Mouse (Mus musculus): Measurements from ENCODE around the gene Map2k2.

Gene Map2k2

DNA sequence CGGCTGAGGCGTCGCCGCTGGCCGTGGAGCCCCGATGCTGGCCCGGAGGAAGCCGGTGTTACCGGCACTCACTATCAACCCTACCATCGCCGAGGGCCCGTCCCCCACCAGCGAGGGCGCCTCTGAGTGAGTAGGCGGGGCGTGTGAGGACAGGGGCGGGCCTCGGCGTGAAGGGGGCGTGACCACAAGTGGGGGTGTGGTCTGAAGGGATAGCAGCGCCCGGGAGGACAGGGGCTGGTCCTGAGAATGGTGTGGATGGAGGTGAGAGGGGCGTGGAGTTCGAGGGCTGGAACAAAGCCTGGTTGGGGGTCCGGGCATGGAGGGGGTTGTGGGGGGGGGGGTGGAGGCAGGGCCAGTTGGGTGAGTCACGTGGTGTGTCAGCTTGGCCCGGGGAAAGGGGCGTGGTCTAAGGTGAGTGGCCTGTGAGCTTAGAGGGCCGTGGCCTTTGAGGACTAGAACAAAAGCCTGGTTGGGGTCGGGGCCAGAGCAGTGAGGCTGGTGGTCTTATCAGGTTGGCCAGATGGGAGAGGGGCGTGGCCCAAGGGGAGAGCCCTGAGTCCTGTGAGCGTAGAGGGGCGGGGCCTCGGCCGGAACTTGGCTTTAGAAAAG, 502 bp downstream of the Map2k2 start:
- peak; percentile 90 to 91 for DNase-seq (ENCODE audit: low spot score in 2 of 2)

DNA sequence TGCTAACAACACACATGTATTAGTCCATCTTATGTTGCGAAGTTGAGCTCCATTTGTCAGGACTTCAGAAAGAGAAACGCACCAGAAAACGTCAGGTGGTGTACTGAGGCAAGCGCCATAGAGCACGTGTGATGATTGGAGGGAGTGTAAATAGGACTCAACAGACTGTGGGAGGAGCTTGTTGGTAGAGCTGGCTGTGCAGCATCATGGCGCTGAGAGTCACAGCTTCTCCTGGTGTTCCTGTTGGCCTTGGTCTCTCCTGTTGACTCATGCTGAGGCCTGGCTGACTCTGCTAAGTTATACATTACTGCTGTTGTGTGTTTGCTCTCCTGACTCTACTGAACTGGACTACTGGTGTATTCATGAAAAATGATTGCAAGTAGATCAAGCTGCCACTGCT, 7.2 kb downstream of the Map2k2 start:
- no peak for DNase-seq (ENCODE audit: low spot score in 2 of 2)

DNA sequence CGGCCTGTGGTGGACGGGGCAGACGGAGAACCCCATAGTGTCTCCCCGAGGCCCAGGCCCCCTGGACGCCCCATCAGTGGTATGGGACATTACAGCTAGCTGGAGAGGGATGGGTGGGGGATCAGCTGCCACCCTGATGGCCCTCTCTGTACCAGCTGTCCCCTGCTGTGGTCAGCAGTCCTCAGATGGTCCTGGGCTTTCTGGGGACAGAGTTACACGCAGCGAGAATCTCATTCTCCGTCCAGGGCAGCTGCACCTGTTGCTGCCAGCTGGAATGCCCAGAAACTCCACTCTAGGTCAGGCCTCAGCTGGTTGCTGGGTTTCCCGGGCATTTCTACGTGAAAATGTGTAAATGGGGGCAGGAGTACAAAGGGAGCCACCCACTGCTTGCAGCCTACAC, 13.9 kb downstream of the Map2k2 start:
- DNase-seq (ENCODE audit: low spot score in 2 of 2): no peak

DNA sequence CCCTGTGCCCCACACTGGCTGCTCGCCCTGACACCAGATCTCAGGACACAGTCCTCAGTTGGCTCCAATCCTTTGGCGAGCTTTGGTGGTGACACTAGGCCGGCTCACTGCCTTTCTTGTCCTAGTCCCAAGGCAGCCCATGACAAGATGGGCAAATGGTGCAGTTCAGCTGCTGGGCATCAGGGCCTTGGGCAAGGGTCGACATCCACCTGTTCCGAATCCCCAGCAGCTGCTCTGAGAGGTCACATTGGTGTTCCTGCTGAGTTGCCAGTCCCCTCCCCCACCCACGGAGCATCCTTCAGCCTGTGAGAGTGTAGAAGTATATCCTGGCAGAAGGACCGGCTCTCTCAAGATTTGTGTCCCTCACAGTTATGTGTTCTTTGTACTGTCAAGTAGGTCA, 14.9 kb downstream of the Map2k2 start:
- DNase-seq (ENCODE audit: low spot score in 2 of 2): no peak

DNA sequence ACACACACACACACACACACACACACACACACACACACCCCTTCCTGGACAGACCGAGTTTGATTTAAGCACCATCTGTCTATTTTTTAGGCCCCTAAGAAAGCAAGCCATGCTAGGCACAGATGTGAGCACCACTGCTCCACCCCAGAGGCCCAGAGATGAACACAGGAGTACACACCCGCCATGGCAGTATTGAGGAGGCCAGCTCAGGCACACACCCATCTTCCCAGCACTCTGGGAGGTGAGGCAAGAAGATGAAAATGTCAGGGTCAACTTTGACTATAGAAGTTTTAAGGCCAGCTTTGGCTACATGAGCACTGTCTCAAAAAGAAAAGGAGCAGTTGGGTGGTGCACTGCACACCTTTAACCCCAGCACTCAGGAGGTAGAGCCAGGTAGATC, 17.2 kb downstream of the Map2k2 start:
- no peak for DNase-seq (ENCODE audit: low spot score in 2 of 2)

DNA sequence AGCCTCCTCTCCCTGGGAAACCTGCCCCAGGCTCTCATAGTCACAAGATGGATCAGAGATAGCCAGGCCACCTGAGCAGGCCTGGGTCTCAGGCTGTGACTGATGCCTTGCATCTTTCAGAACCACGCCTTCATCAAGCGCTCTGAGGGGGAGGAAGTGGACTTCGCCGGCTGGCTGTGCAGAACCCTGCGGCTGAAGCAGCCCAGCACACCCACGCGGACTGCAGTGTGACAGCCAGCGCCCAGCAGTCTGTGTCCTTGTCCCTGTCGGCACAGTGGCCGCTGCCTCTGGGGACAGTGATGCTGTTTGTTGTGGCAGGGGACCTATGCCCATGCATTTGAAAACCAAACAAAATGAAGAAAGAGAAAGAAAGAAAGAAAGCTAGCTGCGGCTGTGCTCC, 17.8 kb downstream of the Map2k2 start:
- no peak for DNase-seq (ENCODE audit: low spot score in 2 of 2)

DNA sequence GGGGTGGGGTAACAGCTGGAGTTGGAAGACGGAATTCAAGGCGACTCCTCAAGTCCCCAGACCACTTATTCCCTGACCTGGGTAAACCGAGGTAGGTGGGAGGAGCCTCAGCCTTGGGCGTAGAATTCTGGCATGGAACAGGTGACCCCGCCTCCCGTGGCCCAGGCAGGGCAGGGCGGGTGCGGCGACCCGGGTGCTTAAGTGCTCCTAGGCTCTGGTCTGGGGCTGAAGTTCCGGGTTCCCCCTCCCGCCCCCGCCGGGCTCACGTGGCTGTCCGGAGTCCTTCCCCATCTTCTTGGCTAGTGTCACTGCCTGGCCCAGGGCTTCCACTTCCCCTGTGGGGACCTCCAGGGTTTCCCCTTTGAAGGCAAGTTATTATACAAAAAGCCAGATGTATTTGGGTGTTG, 28.5 kb downstream of the Map2k2 start:
- peak; percentile 67 to 72 for DNase-seq (ENCODE audit: low spot score in 2 of 2)

DNA sequence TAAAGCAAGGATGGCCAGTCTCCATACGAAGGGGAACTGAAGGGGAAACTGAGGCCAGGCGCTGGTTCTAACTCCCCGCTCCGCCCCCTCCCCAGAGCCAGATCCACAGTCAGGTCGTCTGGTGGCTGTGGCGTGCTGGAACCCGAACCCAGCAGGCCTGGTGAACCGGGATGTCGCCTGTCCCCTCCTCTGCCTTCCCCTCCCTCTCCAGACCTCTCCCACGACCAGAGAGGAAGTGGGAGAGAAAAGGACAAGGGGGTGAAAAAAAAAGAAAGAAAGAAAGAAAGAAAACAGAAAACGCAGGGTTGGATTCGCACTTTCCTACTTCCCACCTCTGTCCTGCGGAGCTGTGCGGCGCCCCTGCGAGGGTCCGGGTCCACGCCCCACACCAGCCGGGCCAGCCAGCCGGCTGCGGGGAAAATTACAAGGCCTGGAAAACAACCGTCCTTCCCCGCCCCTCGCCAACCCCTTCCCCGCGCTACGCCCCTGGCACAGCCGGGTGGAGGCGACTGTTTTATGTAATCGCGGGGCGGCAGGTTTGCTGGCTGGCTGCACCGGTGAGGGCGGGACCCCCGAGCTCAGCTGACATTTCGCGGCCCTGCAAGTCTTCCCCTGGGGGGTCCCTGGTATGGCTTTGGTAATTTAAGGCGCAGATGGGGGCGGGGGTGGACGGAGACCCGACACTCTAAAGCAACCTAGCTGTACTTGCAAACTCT, 29.4 kb downstream of the Map2k2 start, which contains the start of gene Zbtb7a:
Gene Zbtb7a, plus strand, starts transcription at position 255 of the 716 bp plus-strand sequence.
- peak in 1 of 2 experiments; percentile 64 for DNase-seq (ENCODE audit: low spot score in 2 of 2)

DNA sequence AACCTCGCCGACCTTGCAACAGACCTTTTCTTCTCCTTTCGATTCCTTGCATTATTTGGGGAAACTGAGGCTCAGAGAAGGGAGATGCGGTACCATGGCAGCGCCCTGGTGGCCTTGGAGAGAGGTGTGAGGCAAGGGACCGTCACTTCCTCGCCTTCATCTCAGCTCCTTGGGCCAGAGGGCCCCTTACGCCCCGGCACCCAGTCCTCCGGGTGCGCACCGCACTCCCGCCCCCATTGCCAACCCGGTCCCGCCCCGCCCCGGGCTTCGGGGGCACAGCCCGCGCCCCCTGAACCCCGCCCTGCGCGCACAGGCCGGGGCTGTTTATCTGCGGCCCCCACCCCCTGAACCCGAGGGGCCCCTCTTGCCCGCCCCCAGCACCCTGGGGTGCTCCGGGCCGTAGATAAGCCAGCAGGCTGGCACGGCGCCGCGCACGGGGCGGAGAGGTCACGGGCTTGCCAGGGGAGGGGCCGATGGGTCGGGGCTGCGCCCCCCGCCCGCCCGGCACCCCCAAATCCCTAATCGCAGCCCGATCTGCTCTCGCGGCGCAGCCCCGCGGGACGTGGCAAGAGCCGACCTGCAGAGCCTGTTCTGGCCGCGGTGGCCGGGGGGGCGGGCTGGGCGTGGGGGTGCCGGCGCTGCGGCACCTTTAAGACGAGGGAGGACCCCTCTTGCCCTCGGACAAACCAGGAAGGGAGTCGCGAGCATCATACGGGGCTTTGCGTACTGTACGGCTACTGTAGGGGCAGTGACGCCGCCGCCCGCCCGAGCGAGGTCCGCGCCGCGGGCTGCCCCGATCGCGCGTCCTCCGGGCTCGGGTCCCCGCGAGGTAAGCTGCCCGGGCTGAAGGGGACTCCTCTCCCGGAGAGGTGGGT, 30.4 kb downstream of the Map2k2 start:
- peak; percentile 83 to 86 for DNase-seq (ENCODE audit: low spot score in 2 of 2)

DNA sequence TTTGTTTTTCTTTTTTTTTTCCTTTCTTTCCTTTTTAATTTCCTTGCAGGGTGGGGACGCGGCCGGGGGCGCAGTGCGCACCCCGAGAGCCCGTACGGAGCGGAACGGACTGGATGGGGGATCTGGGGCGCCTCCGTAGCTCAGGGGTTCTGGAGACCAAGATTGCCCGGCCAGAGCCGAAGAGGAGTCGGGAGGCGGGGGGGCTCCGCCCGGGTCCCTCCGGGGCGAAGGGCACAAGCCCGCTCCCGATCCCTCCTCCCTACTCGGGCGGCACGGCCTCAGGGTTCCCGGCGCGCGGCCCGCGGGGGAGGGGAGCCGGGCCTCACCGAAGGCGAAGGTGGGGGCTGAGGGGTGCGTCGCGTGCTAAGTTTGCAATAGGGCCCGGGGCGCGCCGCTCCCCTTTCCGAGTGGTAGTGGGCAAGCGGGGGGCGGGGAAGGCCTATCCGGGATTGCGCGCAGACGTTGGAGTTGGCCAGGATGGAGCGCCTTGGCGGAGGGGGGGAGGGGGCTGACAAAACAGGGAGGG, 31.1 kb downstream of the Map2k2 start:
- DNase-seq (ENCODE audit: low spot score in 2 of 2): no peak

DNA sequence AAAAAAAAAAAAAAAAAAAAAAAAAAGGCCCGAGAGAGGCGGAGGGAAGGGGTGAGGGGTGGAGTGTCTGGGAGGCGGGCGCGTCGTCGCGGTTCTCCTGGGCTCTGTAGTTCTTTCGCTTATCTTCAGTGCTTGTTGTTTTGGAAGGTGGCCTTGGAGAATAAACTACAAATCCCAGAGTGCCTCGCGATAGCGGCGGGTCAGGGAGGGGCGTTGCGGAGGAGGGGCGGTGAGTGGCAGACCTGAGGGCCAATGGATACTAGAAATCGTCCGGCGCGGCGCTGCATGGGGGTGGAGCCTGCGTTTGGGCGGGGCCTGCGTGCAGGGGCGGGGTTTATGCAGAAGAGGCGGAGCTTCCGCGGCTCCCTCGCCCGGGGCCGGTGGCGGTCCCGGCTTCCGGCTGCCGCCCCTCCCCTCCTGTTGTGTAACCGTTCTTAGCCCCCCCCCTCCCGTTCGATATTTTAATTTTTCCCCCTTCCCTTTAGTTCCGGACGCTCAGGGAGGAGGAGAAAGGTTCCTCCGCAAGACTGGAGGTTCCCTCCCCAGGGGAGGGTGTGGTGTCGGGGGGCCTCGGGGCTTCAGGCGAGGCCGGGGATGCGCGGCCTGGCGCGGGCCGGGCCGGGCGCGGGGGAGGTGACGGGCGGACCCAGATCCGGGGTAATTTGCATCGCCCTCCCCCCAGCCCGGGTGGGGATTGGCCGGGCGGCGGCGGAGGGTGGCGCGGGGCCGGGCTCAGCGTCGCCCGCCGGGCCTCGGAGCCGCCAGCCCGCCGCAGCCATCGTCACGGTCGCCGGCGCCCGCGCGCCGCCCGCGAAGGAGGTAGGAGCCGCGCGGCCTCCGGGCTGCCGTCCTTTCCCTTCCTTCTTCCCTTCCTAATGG, 31.8 kb downstream of the Map2k2 start:
- peak; percentile 99 to 100 for DNase-seq (ENCODE audit: low spot score in 2 of 2)

DNA sequence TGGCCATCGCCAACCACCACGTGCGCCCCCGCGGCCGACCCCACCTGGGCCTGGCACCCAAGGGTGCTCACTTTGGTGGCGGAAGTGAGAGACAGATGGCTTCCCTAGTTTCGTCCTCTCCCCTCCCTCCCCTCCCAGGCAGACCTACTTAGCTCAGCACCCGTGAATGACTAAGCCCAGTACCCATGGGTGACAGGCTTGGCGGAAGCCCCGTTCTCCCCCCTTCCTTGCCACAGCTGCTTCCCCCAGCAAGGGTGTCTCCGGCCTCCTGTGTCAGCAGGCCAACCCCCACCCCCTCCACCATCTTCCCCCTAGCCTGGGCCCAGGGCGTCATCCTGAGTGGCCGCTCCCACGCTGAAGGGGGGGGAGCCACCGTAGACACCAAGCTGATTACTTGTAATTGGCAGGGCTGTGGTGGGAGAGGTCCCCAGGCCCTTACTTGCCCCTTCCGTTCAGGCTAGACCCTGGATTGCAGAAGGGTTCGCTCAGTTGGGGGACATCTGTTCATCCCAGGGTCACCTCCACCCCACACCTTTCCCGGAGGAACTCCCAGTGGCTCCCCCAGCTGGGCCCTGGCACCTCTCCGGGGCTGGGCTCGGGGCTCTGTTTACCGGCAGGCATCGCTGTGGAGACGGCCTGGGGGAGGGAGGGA, 32.5 kb downstream of the Map2k2 start:
- DNase-seq (ENCODE audit: low spot score in 2 of 2): peak; percentile 54 to 74

DNA sequence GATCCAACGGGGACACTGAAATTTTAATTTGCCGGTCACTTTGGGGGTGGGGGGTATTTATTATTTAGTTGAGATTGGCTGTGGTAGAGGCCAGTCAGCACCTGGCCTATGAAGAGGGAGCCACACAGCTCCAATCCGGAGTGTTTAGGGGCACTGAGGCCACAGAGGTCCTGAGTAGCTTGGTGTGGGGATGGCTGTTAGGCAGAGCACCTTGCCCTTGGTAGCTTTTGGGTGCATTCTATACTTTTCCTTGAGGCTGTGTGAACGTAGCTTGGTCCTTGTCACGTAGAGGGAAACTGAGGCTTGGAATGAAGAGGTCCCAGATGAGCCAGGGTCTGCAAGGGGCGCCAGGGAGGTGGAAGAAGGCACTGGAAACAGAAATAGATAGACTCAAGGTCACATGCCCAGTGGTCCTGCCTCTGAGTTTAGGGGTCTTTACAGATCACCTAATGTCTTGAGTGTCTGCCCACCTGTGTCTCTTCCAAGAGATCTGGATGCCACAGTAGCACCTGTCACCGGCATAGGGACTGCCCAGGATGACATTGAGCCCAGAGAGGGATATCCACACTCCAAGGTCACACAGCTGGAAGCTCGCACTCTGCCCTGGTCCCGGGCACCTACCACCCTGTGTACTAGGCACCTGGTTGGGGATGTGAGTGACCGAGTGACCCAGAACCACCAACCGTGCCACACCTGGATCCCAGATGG, 33.3 kb downstream of the Map2k2 start:
- DNase-seq (ENCODE audit: low spot score in 2 of 2): no peak

DNA sequence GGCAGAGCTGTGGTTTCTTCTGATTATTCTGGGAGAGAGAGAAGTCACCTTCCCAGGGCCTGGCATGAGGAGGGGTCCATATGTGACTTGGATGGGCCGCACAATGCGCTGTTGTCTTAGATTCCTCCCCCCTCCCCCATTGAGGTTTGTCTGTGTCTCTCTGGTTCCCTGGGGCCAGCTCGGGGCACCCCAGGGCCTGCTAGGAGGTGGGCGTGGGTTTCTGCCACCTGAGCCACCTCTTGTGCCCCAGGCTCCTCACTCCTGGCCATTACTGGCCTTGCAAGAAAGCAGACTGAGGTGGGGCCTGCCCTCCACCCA, 33.8 kb downstream of the Map2k2 start:
- no peak for DNase-seq (ENCODE audit: low spot score in 2 of 2)

DNA sequence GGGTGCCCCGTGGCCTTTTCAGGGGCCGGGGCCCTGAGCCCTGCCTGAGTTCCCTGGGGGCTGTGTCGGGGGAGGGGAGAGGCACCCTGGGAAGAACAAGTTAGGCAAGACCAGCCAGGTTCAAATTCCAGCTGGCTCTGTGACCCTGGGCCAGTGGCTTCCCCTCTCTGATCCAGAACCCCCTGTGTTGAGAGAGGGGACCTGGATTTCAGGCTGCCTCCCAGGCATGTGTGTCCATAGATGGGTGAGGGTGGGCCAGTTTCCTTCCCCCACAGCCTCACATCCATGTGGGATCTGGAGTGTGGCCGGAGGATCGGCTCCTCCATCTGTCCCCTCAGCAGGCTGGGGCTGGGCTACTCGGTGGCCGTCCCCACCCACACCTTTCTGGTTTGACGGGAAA, 34.3 kb downstream of the Map2k2 start:
- DNase-seq (ENCODE audit: low spot score in 2 of 2): no peak

DNA sequence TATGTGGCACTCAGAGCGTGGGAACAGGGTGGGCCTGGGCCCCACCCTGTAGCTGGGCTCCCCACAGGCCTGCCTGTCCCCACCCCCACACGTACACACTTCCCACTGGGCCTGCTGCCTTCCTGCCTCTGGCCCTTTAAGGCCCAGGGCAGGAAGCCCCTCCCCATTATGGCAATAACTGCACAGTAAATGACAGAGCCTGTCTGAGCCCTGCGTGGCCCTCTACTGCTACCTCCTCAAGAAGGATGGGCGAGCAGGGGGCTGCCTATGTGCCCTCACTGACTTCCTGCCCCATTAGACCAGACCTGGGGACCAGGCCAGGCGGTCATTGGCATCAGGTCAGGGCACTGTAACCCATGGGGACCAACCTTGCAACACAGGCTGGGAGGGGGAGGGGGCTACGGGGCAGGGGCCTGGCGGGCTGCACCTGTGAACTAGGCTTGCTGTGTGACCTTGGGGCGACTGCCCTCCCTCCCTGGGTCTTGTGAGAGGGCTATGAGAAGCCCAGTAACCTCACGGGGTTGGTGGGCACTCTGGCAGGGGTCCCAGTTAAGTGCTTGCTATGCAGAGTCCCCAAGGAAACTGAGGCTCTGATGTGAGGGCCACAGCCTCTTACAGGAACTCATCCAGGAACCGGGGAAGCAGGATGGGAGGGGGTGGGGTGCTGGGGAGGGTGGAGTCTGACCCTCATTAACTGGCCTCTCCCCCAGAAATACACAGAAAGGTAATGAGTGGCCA, 35.2 kb downstream of the Map2k2 start:
- DNase-seq (ENCODE audit: low spot score in 2 of 2): no peak

DNA sequence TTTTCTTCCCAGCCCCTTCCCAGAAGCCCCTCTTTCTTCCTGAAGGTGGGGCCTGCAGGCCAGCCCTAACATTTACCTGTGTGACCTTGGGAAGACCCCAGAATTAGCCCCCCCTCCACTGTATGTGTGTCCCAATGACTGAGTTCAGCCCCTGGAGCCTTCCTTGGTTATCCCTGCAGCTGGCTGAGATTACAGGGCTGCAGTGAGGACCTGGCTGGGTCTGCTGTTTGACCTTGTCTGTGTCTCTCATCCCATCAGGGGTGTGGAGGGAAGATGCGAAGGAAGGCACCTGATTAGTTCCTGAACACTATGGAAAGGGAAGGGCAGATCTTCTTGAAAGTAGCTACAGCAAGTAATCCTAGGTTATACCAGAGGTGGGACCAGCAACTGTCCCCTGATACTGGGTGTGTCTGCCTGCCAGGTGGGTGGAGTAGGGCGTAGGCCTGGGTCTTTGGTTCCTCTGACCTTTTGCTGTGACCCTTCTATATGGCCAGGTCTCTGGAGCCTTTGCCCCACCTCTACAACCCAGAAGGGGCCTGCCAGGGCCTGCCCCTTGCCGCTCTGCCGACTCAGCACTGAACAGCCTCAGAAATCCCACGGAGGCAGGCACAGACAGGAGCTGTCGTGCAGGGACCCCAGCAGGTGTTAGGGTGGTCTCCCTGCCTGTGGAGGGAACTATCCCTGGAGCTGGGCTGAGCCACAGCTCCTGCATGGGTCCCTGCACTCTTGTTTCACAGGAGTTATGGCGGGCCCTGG, 35.9 kb downstream of the Map2k2 start:
- DNase-seq (ENCODE audit: low spot score in 2 of 2): no peak

DNA sequence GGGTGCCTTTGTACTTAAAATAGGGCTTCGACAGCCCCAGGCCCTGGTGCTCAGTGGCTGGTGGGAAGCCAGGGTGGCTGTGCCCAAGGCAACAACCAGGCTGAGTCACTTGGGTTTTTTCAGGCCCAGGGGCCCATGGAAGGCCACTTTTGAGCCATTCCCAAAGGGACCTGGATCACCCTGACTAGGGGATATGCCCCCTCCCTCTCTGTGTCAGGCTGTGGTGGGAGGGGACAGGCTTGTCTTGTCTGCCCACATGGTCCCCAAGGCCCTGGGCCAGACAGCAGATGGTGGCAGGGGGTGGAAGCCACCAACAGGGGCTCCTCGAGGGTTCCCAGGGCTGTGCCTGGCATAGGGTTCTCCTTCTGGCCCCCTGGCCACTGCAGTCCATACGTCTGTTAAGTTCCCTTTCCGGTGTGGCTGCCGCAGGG, 36.9 kb downstream of the Map2k2 start:
- no peak for DNase-seq (ENCODE audit: low spot score in 2 of 2)

DNA sequence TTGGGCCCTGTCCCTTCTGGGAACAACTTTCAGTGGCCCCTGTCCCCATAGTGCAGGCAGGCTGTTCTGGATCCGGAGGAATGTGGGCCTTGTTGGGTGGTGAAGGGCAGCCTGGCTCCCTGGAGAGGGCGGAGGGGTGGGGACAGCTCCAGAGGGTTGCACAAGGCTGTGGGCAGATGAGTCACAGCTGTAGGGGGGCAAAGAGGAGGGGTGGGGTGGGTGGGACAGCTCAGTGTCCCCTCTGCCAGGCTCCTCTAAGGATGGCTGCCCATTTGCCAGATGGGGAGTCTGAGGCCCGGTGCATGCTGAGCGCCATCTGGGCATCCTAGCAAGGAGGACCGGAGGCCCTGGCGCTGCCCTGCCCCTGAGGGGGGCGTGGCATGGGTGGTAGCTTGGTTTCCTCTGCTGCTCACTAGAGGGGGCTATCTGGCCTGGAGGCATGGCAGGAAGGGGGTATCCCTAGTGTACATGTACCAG, 37.5 kb downstream of the Map2k2 start:
- DNase-seq (ENCODE audit: low spot score in 2 of 2): no peak
